Mouse (Mus musculus): Measurements from ENCODE around the gene Csf2rb2. TPM values are rescaled to one million over a fixed set of nuclear protein-coding genes. Genes with fewer than 3 reads are reported as not detected.
"Not testable (repeated sequence)": the region's sequence is repeated elsewhere in the genome, so short reads cannot be mapped to it uniquely, and the experiment has no call there.

Csf2rb2 gene
- polyA plus RNA-seq, 1 experiment = 0.20 TPM

GRCm38 (mm10) chr15:78324294-78324693 is 18.8 kb upstream of the Csf2rb2 start:
- Histone ChIP-seq H3K27ac (ENCODE audit: insufficient read depth, low read length) (no peak overlapping the region), H3K4me3 (replicated peaks; ENCODE audit: insufficient read depth, low read depth, low read length) (no peak overlapping the region), H3K27me3 (ENCODE audit: control insufficient read depth, insufficient read depth, low read length) (no peaks in the 10 kb centered on the region), H3K4me1 (ENCODE audit: control insufficient read depth, insufficient read depth, low read length) (no peaks in the 10 kb centered on the region)
- DNase-seq = no peak
- 75% methylated on average over 2 of the region's 2 CpGs for WGBS
- TF ChIP-seq CTCF (IDR thresholded peaks at IDR 0.05; ENCODE audit: borderline replicate concordance, insufficient read depth, low read depth, low read length) (no peak), POLR2A (IDR thresholded peaks at IDR 0.05; ENCODE audit: borderline replicate concordance, insufficient read depth, low read length) (no peak)

- DNase-seq = no peak
- H3K27me3 ChIP-seq (ENCODE audit: control insufficient read depth, insufficient read depth, low read length) = no peaks in the 10 kb centered on the region
- no peaks in the 10 kb centered on the region for H3K4me1 ChIP-seq (ENCODE audit: control insufficient read depth, insufficient read depth, low read length)
- no peak overlapping the region for H3K27ac ChIP-seq (ENCODE audit: insufficient read depth, low read length)
- WGBS = 66% methylated on average over 1 of the region's 1 CpGs
- no peak overlapping the region for H3K4me3 ChIP-seq (replicated peaks; ENCODE audit: insufficient read depth, low read depth, low read length)
- TF ChIP-seq POLR2A (IDR thresholded peaks at IDR 0.05; ENCODE audit: borderline replicate concordance, insufficient read depth, low read length) (no peak), CTCF (IDR thresholded peaks at IDR 0.05; ENCODE audit: borderline replicate concordance, insufficient read depth, low read depth, low read length) (no peak)
These were observed 17.8 kb upstream of the Csf2rb2 start for GRCm38 (mm10) chr15:78323366-78323765.

- Histone ChIP-seq H3K27ac (ENCODE audit: insufficient read depth, low read length) (no peak overlapping the region), H3K27me3 (ENCODE audit: control insufficient read depth, insufficient read depth, low read length) (no peaks in the 10 kb centered on the region), H3K4me1 (ENCODE audit: control insufficient read depth, insufficient read depth, low read length) (no peaks in the 10 kb centered on the region), H3K4me3 (replicated peaks; ENCODE audit: insufficient read depth, low read depth, low read length) (no peak overlapping the region)
- peak; percentile 64 for TF ChIP-seq CTCF (IDR thresholded peaks at IDR 0.05; ENCODE audit: borderline replicate concordance, insufficient read depth, low read depth, low read length)
- no peak for TF ChIP-seq POLR2A (IDR thresholded peaks at IDR 0.05; ENCODE audit: borderline replicate concordance, insufficient read depth, low read length)
- DNase-seq = peak; percentile 26 to 40
- 17% methylated on average over 5 of the region's 5 CpGs for WGBS
These were observed 15.4 kb upstream of the Csf2rb2 start for GRCm38 (mm10) chr15:78320825-78321496.

- not testable (repeated sequence) for H3K27ac ChIP-seq (ENCODE audit: insufficient read depth, low read length); H3K27me3 ChIP-seq (ENCODE audit: control insufficient read depth, insufficient read depth, low read length); DNase-seq; H3K4me1 ChIP-seq (ENCODE audit: control insufficient read depth, insufficient read depth, low read length); H3K4me3 ChIP-seq (replicated peaks; ENCODE audit: insufficient read depth, low read depth, low read length)
- WGBS = 77% methylated on average over 2 of the region's 2 CpGs
These were observed 13.0 kb upstream of the Csf2rb2 start for GRCm38 (mm10) chr15:78318338-78319171.

GRCm38 (mm10) chr15:78313659-78314058 is 8.1 kb upstream of the Csf2rb2 start:
- not testable (repeated sequence) for H3K27me3 ChIP-seq (ENCODE audit: control insufficient read depth, insufficient read depth, low read length); H3K4me1 ChIP-seq (ENCODE audit: control insufficient read depth, insufficient read depth, low read length); H3K27ac ChIP-seq (ENCODE audit: insufficient read depth, low read length); H3K4me3 ChIP-seq (replicated peaks; ENCODE audit: insufficient read depth, low read depth, low read length); DNase-seq
- 97% methylated on average over 5 of the region's 5 CpGs for WGBS

- H3K4me1 ChIP-seq (ENCODE audit: control insufficient read depth, insufficient read depth, low read length); H3K27ac ChIP-seq (ENCODE audit: insufficient read depth, low read length); H3K4me3 ChIP-seq (replicated peaks; ENCODE audit: insufficient read depth, low read depth, low read length); DNase-seq; H3K27me3 ChIP-seq (ENCODE audit: control insufficient read depth, insufficient read depth, low read length): not testable (repeated sequence)
- WGBS = 36% methylated on average over 4 of the region's 4 CpGs
These were observed 7.1 kb upstream of the Csf2rb2 start for GRCm38 (mm10) chr15:78312421-78313233.

- TF ChIP-seq CTCF (IDR thresholded peaks at IDR 0.05; ENCODE audit: borderline replicate concordance, insufficient read depth, low read depth, low read length) = no peak
- no peak for TF ChIP-seq POLR2A (IDR thresholded peaks at IDR 0.05; ENCODE audit: borderline replicate concordance, insufficient read depth, low read length)
- Histone ChIP-seq H3K4me1 (ENCODE audit: control insufficient read depth, insufficient read depth, low read length) (no peaks in the 10 kb centered on the region), H3K4me3 (replicated peaks; ENCODE audit: insufficient read depth, low read depth, low read length) (no peak overlapping the region), H3K27ac (ENCODE audit: insufficient read depth, low read length) (no peak overlapping the region), H3K27me3 (ENCODE audit: control insufficient read depth, insufficient read depth, low read length) (no peaks in the 10 kb centered on the region; the same call in 1 of the 2 replicates)
- 71% methylated on average over 4 of the region's 4 CpGs for WGBS
- no peak for DNase-seq
These were observed 5.5 kb upstream of the Csf2rb2 start for GRCm38 (mm10) chr15:78310971-78311370.

- 38% methylated on average over 5 of the region's 5 CpGs for WGBS
- no peak for TF ChIP-seq POLR2A (IDR thresholded peaks at IDR 0.05; ENCODE audit: borderline replicate concordance, insufficient read depth, low read length)
- TF ChIP-seq CTCF (IDR thresholded peaks at IDR 0.05; ENCODE audit: borderline replicate concordance, insufficient read depth, low read depth, low read length) = no peak
- Histone ChIP-seq H3K4me3 (replicated peaks; ENCODE audit: insufficient read depth, low read depth, low read length) (no peak overlapping the region), H3K27me3 (ENCODE audit: control insufficient read depth, insufficient read depth, low read length) (no peaks in the 10 kb centered on the region; the same call in 1 of the 2 replicates), H3K27ac (ENCODE audit: insufficient read depth, low read length) (no peak overlapping the region), H3K4me1 (ENCODE audit: control insufficient read depth, insufficient read depth, low read length) (no peaks in the 10 kb centered on the region)
- DNase-seq = no peak
These were observed 4.3 kb upstream of the Csf2rb2 start for GRCm38 (mm10) chr15:78309865-78310264.
